Mouse (Mus musculus) kidney, embryonic 14.5 days (tissue): ENCODE results near the gene Rnf215. TPM values are rescaled to one million over a fixed set of nuclear protein-coding genes. Genes with fewer than 3 reads are reported as not detected.
"Not testable (repeated sequence)": the region's sequence is repeated elsewhere in the genome, so short reads cannot be mapped to it uniquely, and the experiment has no call there.

Source experiments
- ATAC-seq: fragments of 200-750 bp; cut with Nextera tagmentation; 2 replicates; pipeline ENCODE4 v1.8.0; 2017; ENCODE audit warnings: moderate number of reproducible peaks, mild to moderate bottlenecking, moderate TSS enrichment, moderate library complexity; ENCODE audit not compliant: low FRiP score, low TSS enrichment
- H3K27ac ChIP-seq: fragments of 300-500 bp; sonication (generic); 2 replicates; pipeline ENCODE4 v1.5.1; 2014; ENCODE audit warnings: low read depth, mild to moderate bottlenecking, low read length, moderate library complexity, mixed read lengths
- H3K27me3 ChIP-seq: fragments of 300-500 bp; sonication (generic); 2 replicates; pipeline ENCODE4 v1.6.1; 2014; ENCODE audit warnings: mild to moderate bottlenecking, low read length; ENCODE audit not compliant: control insufficient read depth, insufficient read depth
- H3K36me3 ChIP-seq: fragments of 300-500 bp; sonication (generic); 2 replicates; pipeline ENCODE4 v1.6.1; 2014; ENCODE audit warnings: low read length, mixed read lengths; ENCODE audit not compliant: control insufficient read depth, insufficient read depth
- H3K4me1 ChIP-seq: fragments of 300-500 bp; sonication (generic); 2 replicates; pipeline ENCODE4 v1.6.1; 2014; ENCODE audit warnings: low read length, mixed read lengths; ENCODE audit not compliant: control insufficient read depth, insufficient read depth
- H3K4me2 ChIP-seq: fragments of 300-500 bp; sonication (generic); replicated peaks from 2 replicates; pipeline ENCODE4 v1.6.1; 2014; ENCODE audit warnings: low read depth, mild to moderate bottlenecking, low read length
- H3K4me3 ChIP-seq: fragments of 300-500 bp; sonication (generic); 2 replicates; pipeline ENCODE4 v1.5.1; 2014; ENCODE audit warnings: mild to moderate bottlenecking, low read length
- H3K9ac ChIP-seq: fragments of 300-500 bp; sonication (generic); 2 replicates; pipeline ENCODE4 v1.6.1; 2014; ENCODE audit warnings: low read depth, mild to moderate bottlenecking, low read length, moderate library complexity
- H3K9me3 ChIP-seq: fragments of 300-500 bp; sonication (generic); 2 replicates; pipeline ENCODE4 v1.6.1; 2016; ENCODE audit warnings: low read length; ENCODE audit not compliant: control insufficient read depth
- WGBS: fragments of 180-500 bp; shearing (Covaris S2); extraction: QIAGEN DNeasy Blood & Tissue Kit; methylation state at CpG from one replicate; pipeline ENCODE4 v1.1.7; 2014; 5-methylcytosine and 5-hydroxymethylcytosine counted together
- polyA plus RNA-seq: library from polyadenylated mRNA; unstranded; fragments of >200 nt; fragmentation: Nextera tagmentation; extraction: Ambion mirVana; gene quantifications from 2 replicates; pipeline ENCODE4 v1.2.1, GENCODE M21; 2014

Rnf215 gene
- polyA plus RNA-seq, 1 experiment from 2014 or later: 28.3 TPM

DNA sequence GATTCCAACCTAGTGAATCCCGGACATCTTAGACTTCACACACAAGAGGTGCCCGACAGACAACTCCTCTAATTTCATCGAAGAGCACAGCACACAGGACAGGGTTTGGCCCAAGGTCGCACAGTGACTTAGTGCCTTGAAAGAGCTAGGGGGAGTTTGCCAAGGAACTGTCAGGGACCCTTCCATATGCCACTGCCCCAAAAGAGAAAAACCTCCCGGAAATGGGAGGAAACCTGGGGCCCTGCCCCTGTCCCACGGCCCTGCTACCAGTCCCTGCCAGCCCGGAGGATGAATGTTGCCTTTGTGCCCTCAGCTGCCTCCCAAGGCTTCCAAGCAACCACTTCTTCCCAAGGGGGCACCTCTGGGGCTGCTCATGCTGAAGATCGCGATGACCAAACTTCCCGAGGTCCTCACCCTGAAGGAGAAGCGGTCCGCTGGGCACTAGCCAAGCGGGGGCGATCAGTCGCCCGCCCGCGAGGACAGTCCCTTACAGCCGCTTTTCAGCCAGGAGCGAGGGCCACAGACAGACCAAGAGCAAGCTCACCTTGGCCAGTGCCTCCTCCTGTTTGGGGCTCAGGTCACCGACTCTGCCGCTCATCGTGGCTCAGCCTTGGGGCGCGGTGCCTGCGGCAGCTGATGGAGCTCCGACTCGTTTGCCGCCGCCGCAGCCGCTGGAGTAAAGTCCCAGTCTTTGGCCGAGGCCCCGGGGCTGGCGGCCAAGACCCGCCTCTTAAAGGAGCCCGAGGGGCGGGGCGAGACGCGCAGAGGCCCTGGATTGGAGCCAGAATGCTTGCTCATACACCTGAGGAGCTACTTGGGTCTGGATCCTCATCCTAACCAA, 16.7 kb upstream of the Rnf215 start:
- 3% methylated on average over 41 of the region's 41 CpGs for WGBS
- Histone ChIP-seq H3K4me3 (peak overlapping the region; percentile 40), H3K27ac (no peak overlapping the region), H3K9me3 (no peaks in the 10 kb centered on the region), H3K4me2 (peak overlapping the region; percentile 80), H3K36me3 (no peaks in the 10 kb centered on the region), H3K27me3 (no peaks in the 10 kb centered on the region), H3K4me1 (peaks cover 8% of the 10 kb centered on the region; the same call in 1 of the 2 replicates), H3K9ac (peak overlapping the region; percentile 60)
- peak; percentile 59 for ATAC-seq

DNA sequence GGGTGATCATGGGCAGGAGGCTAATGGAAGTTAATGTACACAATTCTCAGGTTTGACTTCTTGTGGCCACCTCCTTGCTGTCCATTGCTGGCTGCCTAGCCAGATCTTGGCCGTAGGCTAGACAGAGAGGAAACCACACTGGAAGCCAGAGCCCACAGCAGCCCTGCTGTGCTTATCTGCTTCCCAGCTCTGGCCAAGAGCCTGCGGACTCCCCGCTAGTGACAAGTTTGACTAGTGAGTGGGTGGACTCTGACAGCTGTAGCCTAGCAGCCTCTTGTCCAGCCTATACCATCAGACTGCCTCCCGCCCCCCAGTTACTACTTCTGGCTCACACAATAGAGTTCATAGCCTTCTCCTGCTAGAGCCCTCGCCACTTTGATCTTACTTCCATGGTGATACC, 15.4 kb upstream of the Rnf215 start:
- 71% methylated on average over 5 of the region's 5 CpGs for WGBS

GRCm38 (mm10) chr11:4121691-4122090, 13.3 kb upstream of the Rnf215 start:
- Histone ChIP-seq H3K4me3 (no peak overlapping the region), H3K4me1 (peaks cover 8% of the 10 kb centered on the region; the same call in 1 of the 2 replicates), H3K27ac (no peak overlapping the region), H3K36me3 (no peaks in the 10 kb centered on the region), H3K9me3 (peaks cover 2% of the 10 kb centered on the region; the same call in 1 of the 2 replicates), H3K9ac (no peak overlapping the region), H3K27me3 (no peaks in the 10 kb centered on the region), H3K4me2 (no peak overlapping the region)
- 81% methylated on average over 3 of the region's 3 CpGs for WGBS
- no peak for ATAC-seq

More for the DNA sequence above, 15.4 kb upstream of the Rnf215 start:
- H3K4me1 ChIP-seq: peaks cover 8% of the 10 kb centered on the region; the same call in 1 of the 2 replicates
- no peak overlapping the region for H3K9ac ChIP-seq
- no peaks in the 10 kb centered on the region for H3K9me3 ChIP-seq
- H3K27me3 ChIP-seq: no peaks in the 10 kb centered on the region
- no peak overlapping the region for H3K4me3 ChIP-seq
- no peak overlapping the region for H3K4me2 ChIP-seq
- H3K27ac ChIP-seq: no peak overlapping the region
- H3K36me3 ChIP-seq: no peaks in the 10 kb centered on the region
- no peak for ATAC-seq

- Histone ChIP-seq H3K36me3 (no peaks in the 10 kb centered on the region), H3K4me3 (no peak overlapping the region), H3K4me2 (no peak overlapping the region), H3K27ac (no peak overlapping the region), H3K9me3 (peaks cover 6% of the 10 kb centered on the region; the same call in 1 of the 2 replicates), H3K27me3 (no peaks in the 10 kb centered on the region), H3K9ac (no peak overlapping the region), H3K4me1 (peaks cover 8% of the 10 kb centered on the region; the same call in 1 of the 2 replicates)
- WGBS: 71% methylated on average over 5 of the region's 5 CpGs
- no peak for ATAC-seq
These were observed 12.8 kb upstream of the Rnf215 start for GRCm38 (mm10) chr11:4122226-4122625.

DNA sequence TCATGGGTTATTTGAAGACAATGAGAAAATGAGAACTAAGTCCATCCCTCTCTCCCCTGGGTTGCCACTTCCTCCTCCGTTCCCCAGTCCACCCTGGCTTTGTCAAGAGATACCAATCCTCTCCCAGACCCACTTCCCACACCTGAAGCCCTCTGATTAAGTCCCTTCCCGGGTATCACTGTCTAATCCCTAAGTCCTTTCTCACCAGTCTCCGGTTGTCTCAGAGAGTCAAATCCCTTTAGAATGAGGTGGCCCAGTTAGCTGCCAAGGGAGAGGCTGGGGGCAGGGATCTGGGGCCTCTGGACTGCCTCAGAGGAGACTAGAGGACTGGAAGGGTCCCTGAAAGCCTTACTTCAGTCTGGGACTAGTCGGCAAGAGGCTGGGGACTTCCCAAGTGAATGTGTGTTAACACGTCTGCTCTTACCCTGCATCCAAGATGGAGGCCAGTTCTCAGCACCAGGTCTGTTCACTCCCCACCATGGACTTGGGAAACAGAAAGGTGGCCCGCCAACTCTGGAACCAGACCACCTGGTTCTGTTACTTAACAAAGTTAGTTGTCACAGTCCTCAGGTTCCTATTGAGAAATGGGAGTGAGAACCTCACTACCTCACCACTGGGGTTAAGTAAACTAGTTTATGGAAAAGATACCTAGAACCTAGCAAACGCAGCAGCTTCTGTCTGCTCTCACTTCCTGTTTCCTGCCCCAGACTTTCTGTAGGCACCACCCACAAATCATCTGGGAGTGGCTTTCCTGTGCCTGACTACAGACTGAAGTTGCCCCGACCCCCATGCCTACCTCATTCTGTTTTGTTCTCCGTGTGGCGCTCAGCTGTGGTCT, 12.0 kb upstream of the Rnf215 start, which contains the start of gene Sec14l2:
Sec14l2 (minus strand) TSS at position 674 of the 838 bp plus-strand sequence.
- Histone ChIP-seq H3K4me2 (no peak within 1 kb of the TSS), H3K9me3 (peaks cover 6% of the 10 kb centered on the region; the same call in 1 of the 2 replicates), H3K4me1 (peaks cover 4% of the 10 kb centered on the region; the same call in 1 of the 2 replicates), H3K27me3 (no peaks in the 10 kb centered on the region), H3K9ac (no peak within 1 kb of the TSS), H3K27ac (no peak within 1 kb of the TSS), H3K36me3 (no peaks in the 10 kb centered on the region), H3K4me3 (no peak within 1 kb of the TSS)
- WGBS: 83% methylated on average over 10 of the region's 10 CpGs
- ATAC-seq: no peak

GRCm38 (mm10) chr11:4123922-4124321, 11.1 kb upstream of the Rnf215 start:
- whole genome bisulfite sequencing: 65% methylated on average over 5 of the region's 5 CpGs
- Histone ChIP-seq H3K27ac (no peak overlapping the region), H3K27me3 (no peaks in the 10 kb centered on the region), H3K9ac (no peak overlapping the region), H3K4me2 (no peak overlapping the region), H3K4me1 (0 out of 2 replicates have a peak, but pooled peaks cover 1% of the 10 kb centered on the region), H3K36me3 (no peaks in the 10 kb centered on the region), H3K4me3 (no peak overlapping the region), H3K9me3 (peaks cover 6% of the 10 kb centered on the region; the same call in 1 of the 2 replicates)
- ATAC-seq: no peak

- no peaks in the 10 kb centered on the region for H3K4me1 ChIP-seq
- H3K9ac ChIP-seq: no peak overlapping the region
- no peak overlapping the region for H3K4me2 ChIP-seq
- 89% methylated on average over 1 of the region's 1 CpGs for WGBS
- H3K9me3 ChIP-seq: peaks cover 6% of the 10 kb centered on the region; the same call in 1 of the 2 replicates
- no peak for ATAC-seq
- H3K27me3 ChIP-seq: no peaks in the 10 kb centered on the region
- no peak overlapping the region for H3K4me3 ChIP-seq
- no peak overlapping the region for H3K27ac ChIP-seq
- no peaks in the 10 kb centered on the region for H3K36me3 ChIP-seq
These were observed 7.9 kb upstream of the Rnf215 start for GRCm38 (mm10) chr11:4127059-4127458.

- H3K9me3 ChIP-seq, H3K4me2 ChIP-seq, H3K4me3 ChIP-seq, H3K4me1 ChIP-seq, H3K9ac ChIP-seq, H3K36me3 ChIP-seq, H3K27ac ChIP-seq, H3K27me3 ChIP-seq, ATAC-seq: not testable (repeated sequence)
- 95% methylated on average over 4 of the region's 4 CpGs for WGBS
These were observed 6.5 kb upstream of the Rnf215 start for GRCm38 (mm10) chr11:4128461-4128860.
